Mouse (Mus musculus) E14TG2a.4 (cell line): ENCODE measurements around the gene Tiam2.

Source experiments
- CTCF ChIP-seq: conservative IDR thresholded peaks from 2 replicates; pipeline ENCODE4 v1.5.1; 2014; ENCODE audit warnings: low read length
- NANOG ChIP-seq: IDR thresholded peaks from 2 replicates; pipeline ENCODE4 v1.6.1; 2014; ENCODE audit warnings: borderline replicate concordance, low read length, mixed read lengths

- TF ChIP-seq CTCF = no peak
- TF ChIP-seq NANOG = no peak
These were observed 232.0 kb downstream of the Tiam2 start for GRCm38 (mm10) chr17:3558356-3558870.
